Mouse (Mus musculus) ES-E14 (cell line): ENCODE results near the gene Lipc. TPM values are rescaled to one million over a fixed set of nuclear protein-coding genes. Genes with fewer than 3 reads are reported as not detected.

ENCODE experiments used
- DNase-seq: peaks from one replicate; pipeline ENCODE4 v3.0.0-alpha.2; 2013; ENCODE audit warnings: low read depth, low spot score
- H3K27ac ChIP-seq: 2 replicates; pipeline ENCODE4 v1.5.1; 2012; ENCODE audit warnings: low read depth, mild to moderate bottlenecking, low read length, moderate library complexity, mixed read lengths; ENCODE audit not compliant: poor library complexity, insufficient read depth, severe bottlenecking
- H3K36me3 ChIP-seq: 2 replicates; pipeline ENCODE4 v1.6.1; 2012; ENCODE audit warnings: mild to moderate bottlenecking, low read length, moderate library complexity, mixed read lengths; ENCODE audit not compliant: control insufficient read depth, poor library complexity, insufficient read depth, severe bottlenecking
- H3K4me1 ChIP-seq, 2 experiments: fragments of 150-350 bp in 1 of 2; sonication (generic) in 1 of 2; 2 replicates each; pipeline ENCODE4 v1.6.1; 2012; ENCODE audit warnings: low read length in 2 of 2, mild to moderate bottlenecking in 1 of 2, mixed read lengths in 1 of 2; ENCODE audit not compliant: control insufficient read depth in 2 of 2, insufficient read depth in 2 of 2, poor library complexity in 1 of 2
- H3K4me3 ChIP-seq, 2 experiments: fragments of 150-350 bp in 1 of 2; sonication (generic) in 1 of 2; 2 replicates each; pipeline ENCODE4 v1.5.1; 2012; ENCODE audit warnings: low read length in 2 of 2, low read depth in 1 of 2, mild to moderate bottlenecking in 1 of 2, mixed read lengths in 1 of 2; ENCODE audit not compliant: insufficient read depth in 1 of 2, poor library complexity in 1 of 2, severe bottlenecking in 1 of 2
- H3K9ac ChIP-seq: 2 replicates; pipeline ENCODE4 v1.6.1; 2012; ENCODE audit warnings: low read depth, mild to moderate bottlenecking, low read length, mixed read lengths; ENCODE audit not compliant: poor library complexity, insufficient read depth, severe bottlenecking
- H3K9me3 ChIP-seq: fragments of 150-350 bp; sonication (generic); 2 replicates; pipeline ENCODE4 v1.6.1; 2012; ENCODE audit warnings: low read depth, mild to moderate bottlenecking, low read length; ENCODE audit not compliant: control insufficient read depth, insufficient read depth
- CHD2 ChIP-seq: IDR thresholded peaks from 2 replicates; pipeline ENCODE4 v1.6.1; 2014; ENCODE audit warnings: mild to moderate bottlenecking, low read depth, low read length, inconsistent platforms
- HCFC1 ChIP-seq: IDR thresholded peaks from 2 replicates; pipeline ENCODE4 v1.6.1; 2012; ENCODE audit warnings: low read length, inconsistent platforms, borderline replicate concordance; ENCODE audit not compliant: insufficient read depth
- MAFK ChIP-seq: IDR thresholded peaks from 2 replicates; pipeline ENCODE4 v1.6.1; 2014; ENCODE audit warnings: mild to moderate bottlenecking, low read depth, low read length, inconsistent platforms; ENCODE audit not compliant: insufficient read depth
- ZC3H11A ChIP-seq: IDR thresholded peaks from 2 replicates; pipeline ENCODE4 v1.6.1; 2012; ENCODE audit warnings: low read depth, mild to moderate bottlenecking, inconsistent platforms, low read length, borderline replicate concordance
- ZNF384 ChIP-seq: IDR thresholded peaks from 2 replicates; pipeline ENCODE4 v1.6.1; 2012; ENCODE audit warnings: low read depth, low read length, inconsistent platforms
- in situ Hi-C, 2 experiments: fragments of 600-800 bp; cut with MboI; formaldehyde crosslinking; loops; one replicate each; pipeline ENCODE4 v1.15.1; 2025; ENCODE audit warnings: low sequenced_read_pairs in 2 of 2, inconsistent platforms in 1 of 2; ENCODE audit not compliant: unreplicated experiment in 2 of 2
- total RNA-seq: library from RNA; depleted of rRNA; stranded (reverse); fragments of 300-350 nt; gene quantifications from 2 replicates; pipeline ENCODE4 v1.2.3, GENCODE M21; 2012

Lipc gene
- total RNA-seq, 1 experiment = 0.36 TPM

GRCm38 (mm10) chr9:70939752-70940501 lies 12.1 kb downstream of the Lipc start:
- TF ChIP-seq ZC3H11A = no peak
- TF ChIP-seq CHD2 = no peak
- no peak for TF ChIP-seq ZNF384
- no peak for TF ChIP-seq HCFC1
- no peak for TF ChIP-seq MAFK
- no peaks in the 10 kb centered on the region for H3K4me1 ChIP-seq
- no peaks in the 10 kb centered on the region for H3K9me3 ChIP-seq
- DNase-seq = no peak
- no peaks in the 10 kb centered on the region for H3K36me3 ChIP-seq
- H3K9ac ChIP-seq = no peak overlapping the region
- in situ Hi-C loops = no loop called here
- H3K27ac ChIP-seq = no peak overlapping the region
- no peak overlapping the region for H3K4me3 ChIP-seq

GRCm38 (mm10) chr9:70938850-70939249 lies 13.2 kb downstream of the Lipc start:
- in situ Hi-C loops = no loop called here
- H3K36me3 ChIP-seq = no peaks in the 10 kb centered on the region
- H3K9me3 ChIP-seq = no peaks in the 10 kb centered on the region
- no peak for TF ChIP-seq HCFC1
- TF ChIP-seq CHD2 = no peak
- no peak for TF ChIP-seq ZC3H11A
- no peak for TF ChIP-seq ZNF384
- TF ChIP-seq MAFK = no peak
- no peak for DNase-seq
- no peaks in the 10 kb centered on the region for H3K4me1 ChIP-seq
- H3K4me3 ChIP-seq = no peak overlapping the region
- no peak overlapping the region for H3K9ac ChIP-seq
- no peak overlapping the region for H3K27ac ChIP-seq

GRCm38 (mm10) chr9:70938134-70938533 lies 13.9 kb downstream of the Lipc start:
- Histone ChIP-seq H3K9ac (no peak overlapping the region), H3K36me3 (no peaks in the 10 kb centered on the region), H3K9me3 (no peaks in the 10 kb centered on the region), H3K4me3 (no peak overlapping the region), H3K4me1 (no peaks in the 10 kb centered on the region), H3K27ac (no peak overlapping the region)
- TF ChIP-seq ZNF384 = no peak
- TF ChIP-seq ZC3H11A = no peak
- TF ChIP-seq MAFK = no peak
- no peak for TF ChIP-seq HCFC1
- TF ChIP-seq CHD2 = no peak
- DNase-seq = no peak
- in situ Hi-C loops = no loop called here

GRCm38 (mm10) chr9:70934587-70935295 lies 17.3 kb downstream of the Lipc start:
- H3K27ac ChIP-seq = no peak overlapping the region
- in situ Hi-C loops = no loop called here

More at GRCm38 (mm10) chr9:70934587-70935295, 17.3 kb downstream of the Lipc start:
- H3K36me3 ChIP-seq = no peaks in the 10 kb centered on the region
- H3K4me1 ChIP-seq = no peaks in the 10 kb centered on the region
- TF ChIP-seq HCFC1 (no peak), ZNF384 (no peak), ZC3H11A (no peak), MAFK (no peak), CHD2 (no peak)
- DNase-seq = no peak
- H3K9me3 ChIP-seq = no peaks in the 10 kb centered on the region
- H3K9ac ChIP-seq = no peak overlapping the region
- no peak overlapping the region for H3K4me3 ChIP-seq
